Mouse (Mus musculus) fibroblast of lung, adult 2 months (primary cell): Measurements from ENCODE around the gene Pak1ip1.
A peak's percentile ranks its signal among the peaks of the same experiment; 100 is the strongest.
"Not testable (repeated sequence)": the region's sequence is repeated elsewhere in the genome, so short reads cannot be mapped to it uniquely, and the experiment has no call there.

Source experiments
- DNase-seq: peaks from one replicate; pipeline ENCODE4 v3.0.0-alpha.2; 2011; ENCODE audit warnings: low read depth

Gene Pak1ip1

DNA sequence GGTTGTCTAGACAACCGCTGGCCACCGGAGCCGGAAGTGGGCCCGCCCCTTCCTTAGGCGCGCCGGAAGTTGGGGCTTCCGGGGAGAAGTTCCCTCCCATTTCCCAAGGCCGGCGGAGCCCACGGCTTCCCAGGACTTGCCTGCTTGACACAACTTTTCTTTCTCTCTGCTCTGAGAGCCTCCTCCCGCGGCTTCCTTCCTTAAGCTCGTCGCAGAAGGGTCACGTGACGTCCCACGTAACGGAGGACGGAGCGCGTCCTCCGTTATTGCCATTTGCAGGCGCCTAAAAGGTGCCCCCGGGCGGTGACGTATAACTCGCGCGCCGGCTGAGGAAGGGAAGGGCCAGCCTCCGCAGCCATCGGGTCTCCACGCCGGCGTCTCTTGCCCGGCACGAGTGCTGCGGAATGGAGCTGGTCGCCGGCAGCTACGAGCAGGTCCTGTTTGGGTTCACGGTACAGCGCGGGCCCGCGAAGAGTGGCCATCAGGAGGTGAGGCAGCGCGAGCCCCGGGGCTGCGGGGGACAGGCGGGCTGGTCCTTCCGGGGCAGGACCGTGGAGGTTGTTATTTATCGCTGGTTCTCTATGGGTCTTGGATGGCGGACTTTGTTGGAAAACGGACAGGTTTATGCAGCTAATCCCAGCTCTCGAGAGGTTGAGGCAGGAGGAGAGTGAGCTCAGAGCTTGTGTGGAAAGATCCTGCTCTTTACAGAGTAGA is at the start of gene Pak1ip1:
Gene Pak1ip1, plus strand, starts transcription at position 98 of the 714 bp plus-strand sequence.
- peak; percentile 79 for DNase-seq

DNA sequence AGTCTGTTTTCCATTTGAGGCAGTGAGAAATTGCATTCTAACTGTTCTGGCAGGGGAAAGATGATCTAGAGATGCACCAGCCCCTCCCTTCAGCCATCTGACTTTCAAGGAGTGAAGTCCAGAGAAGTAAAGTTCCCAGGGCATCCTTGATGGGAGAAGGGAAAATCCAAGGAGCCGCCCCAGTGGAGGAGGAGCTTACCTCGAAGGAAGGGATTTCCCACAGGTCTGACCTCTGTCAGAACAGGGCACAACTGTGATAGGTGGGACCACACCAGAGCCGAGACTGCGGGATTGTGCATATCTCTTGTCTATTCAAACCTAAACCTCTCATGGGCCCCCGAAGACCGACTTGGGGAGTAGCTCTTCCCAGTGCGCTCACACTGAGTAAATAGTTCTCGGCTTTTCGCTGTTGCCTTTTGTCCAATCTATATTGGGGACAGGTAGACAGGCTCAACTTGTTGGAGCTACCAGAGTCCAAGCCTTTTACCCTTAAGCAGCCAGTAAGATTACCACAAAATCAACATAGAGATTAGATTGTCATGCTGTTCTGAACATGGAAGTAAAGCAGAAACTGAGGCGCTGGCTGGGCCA is 49.3 kb upstream of the Pak1ip1 start:
- DNase-seq: no peak

DNA sequence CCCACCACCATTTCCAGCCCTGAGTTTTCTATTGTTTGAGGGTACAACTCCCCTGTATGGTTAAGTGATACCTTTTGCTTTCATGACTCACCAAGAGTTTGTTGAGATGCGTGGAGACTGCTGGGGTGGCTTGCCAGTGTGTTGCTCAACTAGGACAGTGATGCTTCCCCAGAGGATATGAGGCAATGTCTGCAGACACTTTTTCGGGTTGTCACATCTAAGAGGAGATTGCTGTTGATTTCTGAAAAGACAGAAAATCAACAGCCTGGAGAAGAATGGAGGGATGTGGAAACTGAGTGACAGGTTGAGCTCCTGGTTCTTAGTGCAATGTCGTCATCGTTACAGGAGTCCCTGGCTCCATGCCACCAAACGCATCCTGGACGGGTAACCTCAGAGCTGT is 47.6 kb upstream of the Pak1ip1 start:
- no peak for DNase-seq

DNA sequence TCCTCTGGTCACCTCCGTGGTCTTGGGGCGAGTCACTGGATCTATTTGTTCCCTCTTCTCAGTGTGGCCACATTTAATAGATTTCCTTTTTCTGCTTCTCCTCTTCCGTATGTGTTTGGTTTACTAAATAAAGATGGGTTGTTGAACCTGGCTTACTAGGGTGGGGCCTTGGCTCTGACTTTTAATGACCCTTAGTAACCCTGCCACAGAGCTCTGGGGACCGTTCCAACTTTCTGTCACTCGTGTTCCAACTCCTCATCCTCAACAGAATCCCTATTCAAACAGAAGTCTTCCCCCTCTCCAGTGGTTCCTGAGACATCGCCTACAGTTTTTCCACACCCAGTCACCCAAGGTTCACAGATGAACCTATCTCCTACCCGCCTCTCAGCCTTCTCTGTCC is 45.0 kb upstream of the Pak1ip1 start:
- no peak for DNase-seq

DNA sequence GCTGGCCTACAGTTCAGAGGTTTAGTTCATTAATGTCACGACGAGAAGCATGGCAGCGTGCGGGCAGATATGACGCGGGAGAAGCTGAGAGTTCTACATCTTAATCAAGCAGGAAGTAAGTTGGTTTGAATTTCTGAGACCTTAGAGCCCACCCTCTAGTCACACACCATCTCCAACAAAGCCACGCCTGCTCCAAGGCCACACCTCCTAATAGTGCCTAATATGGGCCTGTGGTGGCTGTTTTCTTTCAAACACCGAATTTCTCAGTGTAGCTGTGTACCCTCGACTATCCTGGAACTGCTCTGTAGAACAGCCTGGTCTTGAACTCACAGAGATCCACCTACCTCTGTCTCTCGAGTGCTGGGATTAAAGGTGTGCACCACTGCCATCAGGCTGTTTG is 33.2 kb upstream of the Pak1ip1 start:
- DNase-seq: no peak

DNA sequence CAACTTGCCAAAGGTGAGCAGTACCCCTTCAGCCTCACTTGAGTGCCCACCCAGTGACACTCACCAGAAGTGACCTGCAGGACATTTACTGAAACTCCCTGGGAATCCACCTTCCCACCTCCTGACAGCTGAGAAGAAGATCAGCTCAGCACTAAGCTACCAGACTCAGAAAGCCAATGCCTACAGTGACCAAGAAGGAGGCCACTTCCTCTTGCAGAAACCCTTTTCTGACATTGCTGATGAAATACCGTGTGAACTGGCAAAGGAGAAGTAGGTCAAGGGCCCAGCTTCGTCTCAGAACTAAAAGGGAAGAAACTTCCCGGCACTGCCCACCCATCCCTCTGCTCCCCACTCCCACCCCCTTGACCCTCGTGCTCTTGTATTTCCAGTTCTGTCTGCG is 32.3 kb upstream of the Pak1ip1 start:
- no peak for DNase-seq

DNA sequence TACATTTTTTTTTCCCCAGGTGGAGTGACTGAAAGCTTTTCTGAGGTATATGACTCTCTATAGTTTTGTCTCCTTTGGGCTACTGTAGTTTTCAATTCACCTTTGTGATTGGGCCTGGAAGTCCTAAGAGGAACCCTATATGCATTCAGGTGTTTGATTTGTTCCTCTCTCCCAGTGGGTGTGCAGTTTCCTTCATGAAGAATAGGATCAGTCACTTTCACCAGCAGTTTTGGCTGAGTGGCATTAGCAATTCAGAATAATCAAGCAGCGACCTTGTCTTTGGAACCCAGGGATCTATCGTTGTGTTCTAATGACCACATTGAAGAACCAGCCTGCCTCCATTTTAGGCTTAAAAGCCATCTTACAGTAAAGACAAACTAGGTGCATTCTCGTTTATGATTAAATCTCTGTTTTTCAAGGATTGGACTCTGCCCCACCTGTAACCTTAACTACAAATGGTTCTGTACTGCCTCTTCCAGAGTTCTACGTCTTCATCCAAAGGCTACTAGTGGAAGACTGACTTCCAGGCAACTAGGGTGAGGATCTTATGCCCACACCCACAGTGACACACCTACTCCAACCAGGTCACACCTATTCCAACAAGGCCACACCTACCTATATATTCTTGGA is 30.9 kb upstream of the Pak1ip1 start:
- no peak for DNase-seq

DNA sequence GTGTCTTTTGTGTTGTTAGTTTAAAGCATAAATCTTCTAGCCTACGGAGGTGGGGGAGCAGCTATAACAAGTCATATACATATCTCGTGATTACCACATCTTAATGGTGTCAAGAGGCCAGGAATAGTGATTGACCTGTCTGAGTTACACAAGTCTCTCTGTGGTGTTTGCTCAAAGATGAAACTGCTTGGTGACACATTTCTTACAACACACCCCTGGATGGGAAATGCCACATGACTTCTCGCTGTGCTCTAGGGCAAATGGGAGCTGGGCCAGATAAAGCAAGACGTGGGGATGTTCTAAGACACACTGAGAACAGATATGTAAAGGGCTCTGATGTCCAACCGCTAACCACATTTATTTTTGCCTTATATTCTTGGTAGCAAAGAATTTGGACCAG is 29.6 kb upstream of the Pak1ip1 start:
- no peak for DNase-seq

DNA sequence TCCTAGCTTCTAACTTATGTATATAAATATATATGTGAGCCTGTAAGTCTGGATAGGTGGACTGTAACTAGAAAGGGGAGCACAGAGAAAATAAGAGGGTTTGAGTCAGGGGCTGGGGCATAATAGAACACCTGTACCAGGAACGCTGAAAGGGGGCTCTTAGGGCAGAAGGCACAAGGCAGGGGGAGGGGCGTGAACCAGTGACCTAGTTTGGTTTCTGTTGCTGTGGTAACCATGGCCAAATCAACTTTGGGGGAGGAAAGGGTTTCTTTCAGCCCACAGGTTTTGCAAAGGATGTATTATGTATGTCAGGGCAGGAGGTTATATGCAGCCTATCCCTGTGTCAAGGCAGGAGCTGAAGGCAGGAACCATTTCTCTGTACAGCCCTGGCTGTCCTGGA is 29.0 kb upstream of the Pak1ip1 start:
- no peak for DNase-seq

DNA sequence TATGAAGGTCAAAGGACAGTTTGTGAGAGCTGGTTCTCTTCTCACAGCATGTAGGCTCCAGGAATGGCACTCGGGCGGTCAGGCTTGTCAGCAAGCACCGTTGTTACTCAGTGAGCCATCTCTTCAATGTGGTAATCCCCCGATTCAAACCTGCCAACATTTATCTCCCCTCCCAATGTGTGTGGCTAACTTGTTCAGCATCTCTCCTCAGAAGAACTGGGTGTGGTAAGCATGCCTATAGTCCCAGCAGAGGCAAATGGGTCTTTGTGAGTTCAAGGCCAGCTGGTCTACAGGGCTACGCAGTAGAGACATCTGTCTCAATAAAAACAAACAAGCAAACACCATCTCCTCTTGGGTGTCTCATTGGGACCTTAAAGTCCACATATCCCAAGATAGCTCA is 27.8 kb upstream of the Pak1ip1 start:
- DNase-seq: no peak

DNA sequence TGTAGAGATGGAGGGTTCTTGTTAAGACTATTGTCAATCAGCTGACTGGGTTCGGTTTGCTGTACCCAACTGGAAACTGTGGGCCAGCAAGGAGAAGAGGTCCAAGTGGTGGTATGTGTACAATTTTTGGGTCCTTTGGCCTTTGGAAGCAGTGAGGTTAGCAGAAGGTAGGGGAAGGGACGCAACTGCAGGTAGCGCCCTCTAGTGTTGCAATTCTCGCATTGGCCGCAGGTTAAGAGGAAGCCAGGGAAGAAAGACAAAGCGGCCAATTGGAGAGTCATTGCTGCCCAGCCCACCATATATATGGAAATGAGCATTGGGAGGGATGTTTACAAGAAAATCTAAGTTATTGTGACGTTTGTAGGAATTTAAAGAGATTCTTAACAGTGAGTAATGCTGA is 23.2 kb upstream of the Pak1ip1 start:
- DNase-seq: no peak

DNA sequence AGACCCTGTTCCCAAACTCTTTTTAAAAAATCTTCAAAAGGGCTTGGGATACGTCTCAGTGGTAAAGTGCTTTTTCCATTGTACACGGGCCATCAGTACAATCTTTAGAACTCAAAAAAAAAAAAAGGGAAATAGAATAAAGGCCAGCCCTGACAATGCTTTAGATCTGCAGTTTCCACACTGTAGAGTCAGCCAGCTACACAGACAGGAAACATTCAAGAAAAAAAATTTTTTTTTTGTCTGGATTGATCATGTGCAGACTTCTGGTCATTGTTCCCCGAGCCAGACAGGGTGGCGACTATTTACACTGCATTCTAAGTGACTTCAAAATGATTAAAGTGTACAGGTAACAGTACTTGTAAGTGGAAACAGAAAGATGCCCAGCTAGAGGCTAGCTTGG is 22.2 kb upstream of the Pak1ip1 start:
- DNase-seq: no peak

DNA sequence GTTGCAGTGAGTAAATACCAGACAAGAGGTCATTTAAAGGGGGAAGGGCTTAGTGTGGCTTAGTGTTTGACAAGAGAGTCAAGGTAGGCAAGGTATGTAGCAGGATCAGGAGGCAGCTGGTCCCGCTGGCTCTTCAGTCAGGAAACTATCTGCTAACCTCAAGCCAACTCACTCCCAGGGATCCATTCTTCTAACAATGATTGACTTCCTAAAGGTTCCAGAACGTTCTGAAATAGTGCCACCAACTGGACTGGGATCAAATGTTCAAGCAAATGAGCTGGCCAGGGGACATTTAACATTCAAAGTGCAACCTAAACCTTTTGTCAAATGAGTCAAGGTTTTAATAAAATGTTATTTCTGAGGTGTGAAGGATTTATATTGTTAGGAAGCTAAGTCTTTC is 21.5 kb upstream of the Pak1ip1 start:
- DNase-seq: no peak

DNA sequence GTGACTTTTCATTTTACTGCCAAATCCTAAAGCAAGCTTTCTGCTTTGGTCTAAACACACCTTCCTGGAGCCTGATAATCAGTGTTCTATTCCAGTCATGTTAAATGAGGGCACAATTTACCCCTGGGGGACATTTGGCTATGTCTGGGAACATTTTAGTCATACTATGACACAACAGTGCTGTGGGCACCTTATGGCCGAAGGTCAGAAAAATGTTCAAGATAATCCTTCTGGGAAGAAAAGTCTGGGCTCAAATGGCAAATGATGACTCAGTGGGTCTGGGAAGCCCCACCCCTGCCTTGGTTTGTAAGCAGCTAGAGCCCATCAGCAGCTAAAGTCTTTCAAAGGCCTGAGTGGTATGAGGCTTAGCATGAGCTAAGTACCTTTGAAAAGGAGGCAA is 18.1 kb upstream of the Pak1ip1 start:
- DNase-seq: peak; percentile 77

DNA sequence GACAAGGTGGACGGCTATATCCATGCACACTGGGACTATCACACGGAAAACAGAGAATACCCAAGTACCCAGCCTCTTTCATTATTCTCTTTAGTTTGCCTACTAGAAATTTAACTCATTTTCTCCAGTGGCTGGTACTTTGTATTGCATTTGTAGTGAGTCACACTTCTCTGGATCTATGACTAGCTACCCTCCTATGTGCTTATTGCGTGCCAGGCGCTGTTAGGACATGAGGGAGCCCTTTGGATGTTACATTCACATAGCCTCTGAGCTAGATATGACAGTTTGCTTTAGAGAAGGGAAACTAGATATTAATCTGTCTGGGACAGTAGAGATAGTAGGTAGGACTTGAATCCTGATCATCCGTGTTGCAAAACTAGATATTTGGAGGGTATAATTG is 14.7 kb upstream of the Pak1ip1 start:
- DNase-seq: no peak

DNA sequence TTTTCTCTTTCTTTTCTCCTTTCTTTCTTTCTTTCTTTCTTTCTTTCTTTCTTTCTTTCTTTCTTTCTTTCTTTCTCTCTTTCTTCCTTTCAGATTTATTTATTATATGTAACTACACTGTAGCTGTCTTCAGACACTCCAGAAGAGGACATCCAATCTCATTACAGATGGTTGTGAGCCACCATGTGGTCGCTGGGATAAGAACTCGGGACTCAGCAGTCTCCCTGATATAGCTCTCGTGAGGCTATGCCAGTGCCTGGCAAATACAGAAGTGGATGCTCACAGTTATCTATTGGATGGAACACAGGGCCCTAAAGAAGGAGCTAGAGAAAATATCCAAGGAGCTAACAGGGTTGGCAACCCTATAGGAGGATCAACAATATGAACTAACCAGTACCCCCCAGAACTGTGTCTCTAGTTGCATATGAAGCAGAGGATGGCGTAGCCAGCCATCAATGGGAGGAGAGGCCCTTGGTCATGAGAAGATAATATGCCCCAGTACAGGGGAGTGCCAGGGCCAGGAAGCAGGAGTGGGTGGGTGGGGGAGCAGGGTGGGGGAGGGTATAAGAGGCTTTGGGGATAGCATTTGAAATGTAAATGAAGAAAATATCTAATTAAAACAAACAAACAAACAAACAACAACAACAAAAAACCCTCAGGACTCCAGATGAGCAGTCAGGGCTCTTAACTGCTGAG is 13.1 kb upstream of the Pak1ip1 start:
- DNase-seq: not testable (repeated sequence)

DNA sequence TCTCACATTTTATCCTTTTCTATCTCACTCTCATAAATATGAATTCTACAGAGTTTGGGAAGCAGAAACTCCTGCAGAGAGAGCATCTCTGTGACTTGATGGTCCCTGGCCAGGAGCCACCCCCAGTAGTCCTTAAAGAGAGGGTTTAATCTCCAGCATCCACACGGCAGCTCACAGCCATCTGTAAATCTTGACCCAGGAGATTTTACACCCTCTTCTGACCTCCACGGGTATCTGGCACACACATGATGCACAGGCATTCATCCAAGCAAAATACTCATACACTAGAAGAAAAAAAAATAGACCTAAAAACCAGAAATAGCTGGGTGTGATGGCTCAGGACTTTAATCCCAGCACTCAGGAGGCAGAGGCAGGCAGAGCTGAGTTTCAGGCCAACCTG is 12.4 kb upstream of the Pak1ip1 start:
- DNase-seq: no peak

DNA sequence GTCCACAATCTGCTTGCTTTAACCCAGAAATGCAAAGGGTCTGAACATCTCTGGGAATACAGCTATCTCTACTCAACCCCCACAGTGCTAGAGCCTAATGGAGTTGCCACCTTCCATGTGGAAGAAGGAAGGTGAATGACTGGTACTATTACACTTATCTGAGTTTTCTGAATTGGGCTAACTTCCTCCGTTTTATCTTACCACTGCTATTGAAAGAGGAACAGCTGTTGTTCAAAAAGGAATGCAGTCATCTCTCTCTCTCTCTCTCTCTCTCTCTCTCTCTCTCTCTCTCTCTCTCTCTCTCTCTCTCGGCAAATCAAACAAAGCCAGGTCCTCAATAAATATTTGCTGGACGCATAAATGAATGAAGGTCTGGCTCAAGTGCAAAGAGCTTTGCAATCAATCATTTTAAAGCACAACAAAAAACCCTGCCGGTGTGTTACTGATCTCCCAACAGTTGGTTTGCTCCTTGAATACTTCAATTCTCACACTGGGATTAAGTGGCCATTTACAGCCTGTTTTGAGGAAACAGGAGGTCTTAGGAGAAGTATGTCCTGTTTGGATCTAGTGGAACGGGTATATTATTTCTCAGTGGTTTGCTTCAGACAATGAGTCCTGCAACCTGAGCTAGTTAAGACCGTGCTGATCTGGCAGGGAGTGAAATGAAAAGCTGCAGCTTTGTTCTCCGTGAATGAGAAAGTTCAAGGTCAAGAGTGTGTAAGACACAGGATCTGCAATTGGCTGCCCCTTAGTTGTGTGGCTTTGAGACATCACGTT is 6.1 kb upstream of the Pak1ip1 start:
- DNase-seq: no peak

DNA sequence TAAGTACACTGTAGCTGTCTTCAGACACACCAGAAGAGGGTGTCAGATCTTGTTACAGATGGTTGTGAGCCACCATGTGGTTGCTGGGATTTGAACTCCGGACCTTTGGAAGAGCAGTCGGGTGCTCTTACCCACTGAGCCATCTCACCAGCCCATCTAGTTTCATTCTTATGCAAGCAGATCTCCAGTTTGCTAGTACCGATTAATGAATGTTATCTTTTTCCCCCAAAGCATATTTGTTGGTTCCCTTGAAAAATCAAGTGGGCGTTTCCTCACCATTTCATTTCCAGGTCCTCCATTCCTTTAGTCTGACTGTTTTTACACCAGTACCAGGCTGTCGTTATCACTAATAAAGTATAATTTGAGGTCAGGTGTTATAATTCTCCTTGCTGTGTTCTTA is 2.3 kb upstream of the Pak1ip1 start:
- not testable (repeated sequence) for DNase-seq

DNA sequence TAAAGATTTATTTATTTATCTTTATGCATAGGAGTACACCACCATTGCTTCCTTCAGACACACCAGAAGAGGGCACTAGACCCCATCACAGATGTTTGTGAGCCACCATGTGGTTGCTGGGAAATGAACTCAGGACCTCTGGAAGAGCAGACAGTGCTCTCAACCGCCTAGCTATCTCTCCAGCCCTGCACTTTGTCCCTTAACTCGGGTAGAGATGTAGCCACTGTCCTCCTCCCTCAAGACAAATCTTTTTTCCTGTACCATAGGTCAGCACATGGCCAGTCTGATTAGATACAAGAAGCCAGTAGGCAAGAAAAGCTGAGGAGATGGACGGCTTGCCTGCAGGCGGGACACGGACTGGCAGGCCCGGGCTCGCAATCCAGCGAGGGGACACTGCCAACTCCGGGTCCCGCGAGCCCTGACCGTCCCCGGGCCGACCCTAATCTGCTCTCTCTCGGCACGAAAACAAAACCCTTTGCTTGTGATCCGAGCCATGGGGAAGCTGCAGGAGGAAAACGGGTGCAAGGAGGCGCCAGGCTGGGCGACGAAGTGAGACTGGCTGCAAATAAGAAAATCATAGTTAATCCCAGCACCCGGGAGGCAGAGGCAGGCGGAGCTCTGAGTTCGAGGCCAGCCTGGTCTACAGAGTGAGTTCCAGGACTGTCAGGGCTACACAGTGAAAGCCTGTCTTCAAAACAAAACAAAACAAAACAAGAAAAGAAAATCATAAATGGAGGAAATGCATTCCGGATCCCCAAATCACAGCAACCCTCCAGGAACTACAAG is 490 bp upstream of the Pak1ip1 start:
- no peak for DNase-seq

DNA sequence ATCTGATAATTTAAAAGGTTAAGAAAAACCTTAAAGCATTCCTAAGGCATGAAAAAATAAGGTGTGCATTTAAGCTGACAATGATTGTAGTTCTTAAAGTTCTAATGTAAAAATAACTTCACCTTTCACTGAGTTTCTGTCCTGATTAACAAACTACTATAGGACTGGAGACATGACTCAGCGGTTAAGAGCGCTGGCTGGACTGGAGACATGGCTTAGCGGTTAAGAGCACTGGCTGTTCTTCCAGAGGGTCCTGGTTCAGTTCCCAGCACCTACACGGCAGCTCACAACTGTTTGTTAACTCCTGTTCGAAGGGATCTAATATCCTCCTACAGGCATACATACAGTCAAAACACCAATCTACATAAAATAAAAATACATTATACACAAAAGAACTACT is 1.2 kb downstream of the Pak1ip1 start:
- no peak for DNase-seq

DNA sequence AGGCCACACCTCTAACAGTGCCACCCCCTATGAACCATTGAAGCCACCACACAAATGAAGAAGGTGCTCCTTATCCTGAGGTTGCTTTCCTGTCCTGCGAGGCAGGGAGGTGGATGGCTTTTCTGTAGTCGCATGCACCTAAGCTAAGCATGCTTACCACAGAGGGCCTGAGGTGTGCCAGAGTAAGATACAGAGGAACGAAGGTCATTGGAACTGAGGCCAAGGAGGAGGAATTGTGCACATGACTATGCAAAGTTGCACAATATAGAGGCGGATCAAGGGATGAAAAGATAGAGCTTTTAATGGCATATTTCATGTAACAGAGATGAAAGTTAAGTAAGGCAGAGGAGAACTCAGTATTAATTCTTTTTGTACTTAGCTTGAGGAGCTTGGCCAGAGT is 5.4 kb downstream of the Pak1ip1 start:
- DNase-seq: no peak
